Mouse (Mus musculus) thymus, postnatal 0 days (tissue): ENCODE measurements at regions not wholly inside any gene's neighbourhood (a gene's known extent, or its start where the extent isn't known, plus 50 kb on each side); places are given as distances from the start of the nearest gene placed in this dataset.

Experiments used
- DNase-seq: peaks from one replicate; pipeline ENCODE4 v3.0.0-alpha.2; 2015; ENCODE audit warnings: low spot score

DNA sequence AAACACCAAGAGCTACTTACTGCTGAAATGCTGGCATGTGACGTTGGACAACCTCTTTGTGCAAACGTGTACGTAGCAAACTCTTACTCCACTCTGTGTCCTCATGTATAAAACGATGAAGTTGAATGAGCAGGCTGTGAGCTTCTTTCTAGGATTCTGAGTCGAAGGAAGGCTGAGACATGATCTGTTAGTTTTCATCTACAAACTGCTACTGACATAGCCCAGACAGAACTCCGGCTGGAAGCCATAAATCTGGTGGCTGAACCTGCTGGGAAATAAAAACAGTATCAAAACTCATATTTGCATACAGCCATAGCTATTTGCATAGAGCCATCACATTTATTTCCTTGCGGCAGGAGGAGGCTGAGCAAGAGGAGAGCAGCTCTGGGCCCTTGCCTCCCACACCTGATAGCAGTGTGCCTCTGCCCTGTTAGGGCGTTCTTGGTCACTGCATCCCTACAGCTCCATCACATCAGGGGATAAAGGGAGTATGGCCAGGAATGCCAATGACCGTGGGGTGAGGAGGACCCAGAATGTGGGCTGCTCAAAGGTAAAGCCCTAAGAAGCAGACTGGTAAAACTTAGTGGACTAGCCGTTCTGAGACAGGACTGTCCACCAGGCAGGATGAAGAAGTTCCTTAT, 206.8 kb upstream of the Ppp2r3a start:
- DNase-seq: no peak

DNA sequence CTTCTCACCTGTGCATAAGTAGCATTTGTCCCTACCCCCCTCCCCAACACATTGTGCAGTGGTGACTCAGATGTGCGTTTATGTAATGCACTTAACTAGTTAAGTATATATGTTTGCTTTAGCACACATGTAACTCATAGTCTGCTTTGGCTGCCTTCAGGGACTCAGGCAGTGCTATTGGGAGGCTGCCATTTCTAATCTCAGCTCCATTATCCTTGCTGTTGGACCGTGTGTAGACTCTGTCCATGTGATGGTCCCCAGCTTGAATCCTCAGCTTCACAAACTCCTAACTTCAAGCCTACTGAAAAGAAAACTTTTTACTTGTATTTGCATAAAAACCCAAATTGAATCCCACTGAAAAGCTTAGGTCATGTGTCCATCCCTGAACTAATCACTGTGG, 194.7 kb upstream of the Ppp2r3a start:
- no peak for DNase-seq

DNA sequence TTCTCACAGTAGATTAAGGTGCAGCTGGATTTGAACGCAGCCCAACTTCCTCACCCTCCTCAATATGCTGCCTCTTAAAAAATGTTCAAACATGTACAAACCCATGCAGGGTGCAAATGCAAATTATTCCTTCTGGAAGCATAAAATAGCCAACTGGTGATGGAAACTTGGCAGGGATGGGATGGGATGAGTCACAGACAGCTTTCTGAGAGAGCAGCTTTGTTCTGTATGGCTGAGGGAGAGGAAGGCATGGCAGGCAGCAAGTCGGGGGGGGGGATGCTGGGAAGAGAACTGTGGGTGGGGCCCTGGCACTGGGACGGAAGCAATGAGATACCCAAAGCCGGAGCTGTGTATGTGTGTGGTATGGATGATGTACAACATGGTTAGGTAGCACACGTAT, 194.2 kb upstream of the Ppp2r3a start:
- DNase-seq: no peak

GRCm38 (mm10) chr9:101445293-101445692, 193.7 kb upstream of the Ppp2r3a start:
- DNase-seq: no peak

GRCm38 (mm10) chr9:101439856-101440255, 188.3 kb upstream of the Ppp2r3a start:
- DNase-seq: no peak

- no peak for DNase-seq
Observed at GRCm38 (mm10) chr9:101438564-101439180, 187.1 kb upstream of the Ppp2r3a start.

- no peak for DNase-seq
Observed at GRCm38 (mm10) chr9:101424974-101425670, 173.5 kb upstream of the Ppp2r3a start.

DNA sequence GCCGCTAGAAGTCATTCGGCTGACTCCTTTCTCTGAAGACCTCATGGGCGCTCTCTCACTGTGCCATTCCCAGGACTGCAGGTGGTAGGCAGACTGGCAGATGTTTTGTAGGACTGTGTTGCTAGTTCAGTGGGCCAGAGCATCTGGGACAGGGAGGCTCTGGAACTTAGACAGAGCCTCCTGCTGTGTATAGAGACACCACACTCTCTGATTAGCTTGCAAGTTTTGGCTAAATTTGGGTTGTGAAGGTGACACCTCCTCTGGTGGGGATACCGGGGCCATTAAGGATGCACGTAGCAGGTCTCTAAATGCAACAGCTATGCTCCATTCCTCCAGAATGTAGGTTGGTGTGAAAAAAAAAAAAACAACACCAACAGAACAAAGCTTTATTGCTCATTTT, 171.4 kb upstream of the Ppp2r3a start:
- DNase-seq: no peak

- no peak for DNase-seq
Observed at GRCm38 (mm10) chr9:101422006-101422405, 170.4 kb upstream of the Ppp2r3a start.

GRCm38 (mm10) chr9:101421136-101421535, 169.5 kb upstream of the Ppp2r3a start:
- no peak for DNase-seq

GRCm38 (mm10) chr9:101420181-101420580, 168.6 kb upstream of the Ppp2r3a start:
- DNase-seq: no peak

DNA sequence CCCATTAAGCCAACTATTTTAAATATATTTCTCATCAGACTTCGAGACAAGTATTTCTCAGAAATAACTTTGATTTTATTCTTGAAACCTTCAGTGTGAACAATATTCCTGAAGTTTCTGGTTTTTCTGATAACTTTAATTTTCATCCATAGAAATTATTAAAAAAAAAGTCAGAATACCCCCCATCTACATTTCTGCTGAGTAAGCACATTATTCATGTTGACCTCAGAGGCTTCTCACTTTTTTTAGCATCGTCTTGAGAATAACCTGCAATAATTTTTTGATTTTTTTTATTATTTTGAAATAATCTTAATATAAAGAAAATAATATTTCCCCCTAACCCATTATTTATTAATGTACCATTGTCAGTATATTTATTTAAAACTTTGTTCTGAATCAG, 166.1 kb upstream of the Ppp2r3a start:
- no peak for DNase-seq

GRCm38 (mm10) chr9:101416321-101416720, 164.7 kb upstream of the Ppp2r3a start:
- DNase-seq: no peak

DNA sequence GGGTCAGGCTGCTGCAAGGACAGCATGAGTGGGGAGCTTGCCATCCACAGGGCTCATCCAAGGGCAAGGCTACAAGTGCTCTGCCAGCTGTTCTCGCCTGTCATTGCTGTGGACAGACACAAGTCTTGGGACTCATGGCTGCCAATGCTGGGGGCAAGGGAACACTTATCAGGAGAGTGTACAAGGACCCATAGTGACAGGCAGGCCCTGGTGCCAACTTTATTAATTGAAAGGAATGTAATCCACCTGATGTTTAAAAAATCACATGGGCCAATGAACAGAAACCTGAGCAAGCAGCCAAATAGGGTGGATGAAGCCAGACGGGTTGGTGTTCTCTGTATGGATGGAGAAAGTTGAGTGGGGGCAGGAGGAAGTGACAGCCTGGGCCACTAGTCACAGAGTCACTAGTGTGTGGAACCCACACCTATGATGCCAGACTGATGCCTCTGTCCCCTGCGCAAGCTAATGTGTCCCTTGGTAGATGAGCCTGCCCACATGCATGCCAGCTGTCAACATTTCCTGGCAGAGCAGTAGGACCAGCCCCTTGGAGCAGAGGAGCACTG, 161.6 kb upstream of the Ppp2r3a start:
- DNase-seq: no peak

- DNase-seq: no peak
Observed at GRCm38 (mm10) chr9:101411951-101412350, 160.4 kb upstream of the Ppp2r3a start.

- DNase-seq: no peak
Observed at GRCm38 (mm10) chr9:101411532-101411880, 159.9 kb upstream of the Ppp2r3a start.

- no peak for DNase-seq
Observed at GRCm38 (mm10) chr9:101410783-101411531, 159.4 kb upstream of the Ppp2r3a start.

- no peak for DNase-seq
Observed at GRCm38 (mm10) chr9:101410348-101410747, 158.8 kb upstream of the Ppp2r3a start.

GRCm38 (mm10) chr9:101408116-101408515, 156.5 kb upstream of the Ppp2r3a start:
- DNase-seq: no peak

DNA sequence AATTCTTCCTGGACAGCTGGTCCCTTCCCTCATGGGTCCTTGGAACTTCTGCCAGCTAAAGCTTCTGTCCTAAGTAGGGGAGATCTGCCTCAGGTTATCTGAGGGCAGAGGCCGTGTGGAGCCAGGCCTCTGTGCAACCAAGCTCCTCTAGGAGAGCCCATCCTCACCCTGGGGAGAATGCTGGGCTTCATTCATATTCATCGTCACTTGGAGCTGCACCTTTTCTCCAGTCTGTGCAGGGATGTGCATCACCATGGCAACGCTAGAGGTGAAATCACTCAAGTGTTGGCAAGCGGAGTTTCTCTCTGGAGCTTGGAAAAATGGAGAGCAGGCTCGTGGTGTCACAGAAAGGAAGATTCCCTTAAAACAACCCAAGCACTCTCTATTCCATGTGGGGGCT, 155.5 kb upstream of the Ppp2r3a start:
- DNase-seq: no peak

DNA sequence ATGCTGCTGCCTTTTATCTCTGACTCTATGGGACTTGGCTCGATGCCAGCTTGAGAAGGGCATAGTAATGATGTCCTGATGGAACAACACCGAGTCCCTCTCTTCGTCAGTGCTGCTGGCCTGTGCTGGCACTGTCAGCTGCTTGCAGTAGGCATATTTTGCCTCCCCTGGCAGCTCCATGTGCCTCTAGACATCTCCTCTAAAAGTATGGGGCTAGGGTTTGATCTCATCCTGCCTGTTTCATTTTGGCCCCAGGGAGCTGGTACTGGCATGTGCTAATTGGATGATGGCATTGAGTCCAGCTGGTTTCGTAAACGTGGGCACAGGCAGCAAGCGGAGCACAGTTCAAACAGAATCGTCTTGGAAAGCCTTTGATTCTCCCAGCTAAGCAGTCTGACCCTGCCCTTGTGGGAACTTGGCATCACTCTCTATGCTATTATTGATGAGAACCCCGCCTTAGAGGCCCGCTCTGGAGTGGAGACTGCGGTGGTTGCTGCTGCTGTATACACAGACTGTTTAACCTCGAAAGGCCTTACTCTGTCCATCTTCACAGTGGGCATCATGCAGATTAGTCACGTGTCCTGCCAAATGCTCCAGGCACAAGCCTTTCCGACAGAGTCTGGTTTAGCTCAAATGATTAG, 153.0 kb upstream of the Ppp2r3a start:
- no peak for DNase-seq
